Mouse (Mus musculus): Measurements from ENCODE around the gene Krtcap2.

GRCm38 (mm10) chr3:89237682-89238081 is 8.1 kb upstream of the Krtcap2 start:
- TF ChIP-seq CTCF (IDR thresholded peaks at IDR 0.05) (no peak), EP300 (IDR thresholded peaks at IDR 0.05) (no peak)
